Mouse (Mus musculus): ENCODE data around the gene Snai3. TPM values are rescaled to one million over a fixed set of nuclear protein-coding genes. Genes with fewer than 3 reads are reported as not detected.

Gene Snai3
- total RNA-seq, 2 experiments from 2014 or later = 1.0 to 1.6 TPM

- Histone ChIP-seq H3K27ac (no peak overlapping the region), H3K4me3 (no peak overlapping the region)
- no peak for DNase-seq (ENCODE audit: extremely low spot score in 1 of 2, low spot score in 2 of 2)
- no peak for TF ChIP-seq CTCF (IDR thresholded peaks at IDR 0.05)
- intact Hi-C loops (cut with DNase I) = no loop called here
These were observed 3.4 kb downstream of the Snai3 start for GRCm38 (mm10) chr8:122457171-122457570.

GRCm38 (mm10) chr8:122454409-122454808 is 6.1 kb downstream of the Snai3 start:
- H3K27ac ChIP-seq = no peak overlapping the region
- intact Hi-C loops (cut with DNase I) = no loop called here

GRCm38 (mm10) chr8:122452154-122452553 is 8.4 kb downstream of the Snai3 start:
- no peak overlapping the region for H3K27ac ChIP-seq
- no peak for DNase-seq (ENCODE audit: extremely low spot score in 1 of 2, low spot score in 2 of 2)
- intact Hi-C loops (cut with DNase I) = no loop called here

More at GRCm38 (mm10) chr8:122454409-122454808, 6.1 kb downstream of the Snai3 start:
- H3K4me3 ChIP-seq = no peak overlapping the region
- no peak for TF ChIP-seq CTCF (IDR thresholded peaks at IDR 0.05)
- DNase-seq (ENCODE audit: extremely low spot score in 1 of 2, low spot score in 2 of 2) = no peak

GRCm38 (mm10) chr8:122451161-122451703 is 9.3 kb downstream of the Snai3 start:
- no peak overlapping the region for H3K4me3 ChIP-seq

More at GRCm38 (mm10) chr8:122452154-122452553, 8.4 kb downstream of the Snai3 start:
- no peak for TF ChIP-seq CTCF (IDR thresholded peaks at IDR 0.05)
- no peak overlapping the region for H3K4me3 ChIP-seq

GRCm38 (mm10) chr8:122445203-122445602 is 15.3 kb downstream of the Snai3 start:
- peak; percentile 7 for TF ChIP-seq CTCF (IDR thresholded peaks at IDR 0.05)
- Histone ChIP-seq H3K27ac (peak overlapping the region; percentile 9), H3K4me3 (peak overlapping the region; percentile 69; the same call in 1 of the 2 replicates)
- DNase-seq (ENCODE audit: extremely low spot score in 1 of 2, low spot score in 2 of 2) = no peak
- intact Hi-C loops (cut with DNase I) = no loop called here

More at GRCm38 (mm10) chr8:122451161-122451703, 9.3 kb downstream of the Snai3 start:
- DNase-seq (ENCODE audit: extremely low spot score in 1 of 2, low spot score in 2 of 2) = no peak
- no peak overlapping the region for H3K27ac ChIP-seq
- intact Hi-C loops (cut with DNase I) = no loop called here
- TF ChIP-seq CTCF (IDR thresholded peaks at IDR 0.05) = no peak

GRCm38 (mm10) chr8:122444058-122444748 is 16.3 kb downstream of the Snai3 start:
- peak; percentile 66 to 77 for DNase-seq (ENCODE audit: extremely low spot score in 1 of 2, low spot score in 2 of 2)
- no peak for TF ChIP-seq CTCF (IDR thresholded peaks at IDR 0.05)
- peak overlapping the region; percentile 69 for H3K4me3 ChIP-seq
- H3K27ac ChIP-seq = peak overlapping the region; percentile 97
- intact Hi-C loops (cut with DNase I) = loop anchor here (5.0 kb wide), 2 partner anchors 67 to 162 kb away; partner anchors contain the start of genes Zc3h18 and Zfpm1

- peak; percentile 20 for TF ChIP-seq CTCF (IDR thresholded peaks at IDR 0.05)
- intact Hi-C loops (cut with DNase I) = loop anchor here (1.0 to 5.0 kb wide), 3 partner anchors 33 to 161 kb away; partner anchors contain the start of genes Ctu2, Rnf166, Zc3h18 and Zfpm1
- H3K4me3 ChIP-seq = peak within 1 kb of the TSS; percentile 69
- peak within 1 kb of the TSS; percentile 97 for H3K27ac ChIP-seq
- peak; percentile 98 to 99 for DNase-seq (ENCODE audit: extremely low spot score in 1 of 2, low spot score in 2 of 2)
These were observed 17.1 kb downstream of the Snai3 start, which contains the start of gene Mvd for GRCm38 (mm10) chr8:122443262-122444006. TSS of gene Mvd (minus strand) at chr8:122443422.

GRCm38 (mm10) chr8:122442781-122443180 is 17.8 kb downstream of the Snai3 start:
- Histone ChIP-seq H3K27ac (peak overlapping the region; percentile 58), H3K4me3 (peak overlapping the region; percentile 69)
- intact Hi-C loops (cut with DNase I) = loop anchor here (1.0 to 5.0 kb wide), 3 partner anchors 34 to 160 kb away; partner anchors contain the start of genes Ctu2, Rnf166, Zc3h18 and Zfpm1
- no peak for DNase-seq (ENCODE audit: extremely low spot score in 1 of 2, low spot score in 2 of 2)
- no peak for TF ChIP-seq CTCF (IDR thresholded peaks at IDR 0.05)

GRCm38 (mm10) chr8:122442356-122442755 is 18.2 kb downstream of the Snai3 start:
- no peak for DNase-seq (ENCODE audit: extremely low spot score in 1 of 2, low spot score in 2 of 2)
- H3K4me3 ChIP-seq = peak overlapping the region; percentile 69
- TF ChIP-seq CTCF (IDR thresholded peaks at IDR 0.05) = no peak
- no peak overlapping the region for H3K27ac ChIP-seq
- intact Hi-C loops (cut with DNase I) = loop anchor here (5.0 kb wide), 2 partner anchors 65 to 160 kb away; partner anchors contain the start of genes Zc3h18 and Zfpm1

GRCm38 (mm10) chr8:122441326-122441725 is 19.2 kb downstream of the Snai3 start:
- no peak for TF ChIP-seq CTCF (IDR thresholded peaks at IDR 0.05)
- intact Hi-C loops (cut with DNase I) = loop anchor here (5.0 kb wide), 2 partner anchors 64 to 159 kb away; partner anchors contain the start of genes Zc3h18 and Zfpm1
- DNase-seq (ENCODE audit: extremely low spot score in 1 of 2, low spot score in 2 of 2) = no peak
- H3K4me3 ChIP-seq = no peak overlapping the region
- no peak overlapping the region for H3K27ac ChIP-seq

- no peak for DNase-seq (ENCODE audit: extremely low spot score in 1 of 2, low spot score in 2 of 2)
- Histone ChIP-seq H3K27ac (no peak overlapping the region), H3K4me3 (no peak overlapping the region)
- no peak for TF ChIP-seq CTCF (IDR thresholded peaks at IDR 0.05)
- intact Hi-C loops (cut with DNase I) = no loop called here
These were observed 21.2 kb downstream of the Snai3 start for GRCm38 (mm10) chr8:122439336-122439735.

Measured in left cerebral cortex, adult 2 months (tissue).